Mouse (Mus musculus): Measurements from ENCODE around the gene Zfp523. TPM values are rescaled to one million over a fixed set of nuclear protein-coding genes. Genes with fewer than 3 reads are reported as not detected.
"Not testable (repeated sequence)": the region's sequence is repeated elsewhere in the genome, so short reads cannot be mapped to it uniquely, and the experiment has no call there.

The Zfp523 gene
- polyA plus RNA-seq, 1 experiment, result 7.7 TPM

GRCm38 (mm10) chr17:28207092-28207491, 30.2 kb downstream of the Zfp523 start:
- peak overlapping the region; percentile 81 for H3K27ac ChIP-seq (ENCODE audit: insufficient read depth, low read depth, low read length)
- no peak overlapping the region for H3K4me3 ChIP-seq (ENCODE audit: insufficient read depth, low read length)
- H3K4me1 ChIP-seq (ENCODE audit: control insufficient read depth, insufficient read depth, low read length), result peaks cover 25% of the 10 kb centered on the region
- TF ChIP-seq POLR2A (IDR thresholded peaks at IDR 0.05; ENCODE audit: borderline replicate concordance, low read depth, low read length), result no peak
- TF ChIP-seq CTCF (IDR thresholded peaks at IDR 0.05; ENCODE audit: low read depth, low read length), result no peak

GRCm38 (mm10) chr17:28207591-28208313, 30.8 kb downstream of the Zfp523 start, which contains the start of gene Def6:
TSS of gene Def6 (plus strand) at chr17:28207778.
- H3K27ac ChIP-seq (ENCODE audit: insufficient read depth, low read depth, low read length), result peak within 1 kb of the TSS; percentile 81
- peak within 1 kb of the TSS; percentile 72 for H3K4me3 ChIP-seq (ENCODE audit: insufficient read depth, low read length)
- no peak for TF ChIP-seq POLR2A (IDR thresholded peaks at IDR 0.05; ENCODE audit: borderline replicate concordance, low read depth, low read length)
- no peak for TF ChIP-seq CTCF (IDR thresholded peaks at IDR 0.05; ENCODE audit: low read depth, low read length)
- peaks cover 25% of the 10 kb centered on the region for H3K4me1 ChIP-seq (ENCODE audit: control insufficient read depth, insufficient read depth, low read length)

- H3K4me3 ChIP-seq (ENCODE audit: insufficient read depth, low read length), result peak overlapping the region; percentile 72
- H3K27ac ChIP-seq (ENCODE audit: insufficient read depth, low read depth, low read length), result peak overlapping the region; percentile 81
- peaks cover 25% of the 10 kb centered on the region for H3K4me1 ChIP-seq (ENCODE audit: control insufficient read depth, insufficient read depth, low read length)
- no peak for TF ChIP-seq CTCF (IDR thresholded peaks at IDR 0.05; ENCODE audit: low read depth, low read length)
- no peak for TF ChIP-seq POLR2A (IDR thresholded peaks at IDR 0.05; ENCODE audit: borderline replicate concordance, low read depth, low read length)
Measured at GRCm38 (mm10) chr17:28208314-28208612, 31.3 kb downstream of the Zfp523 start.

GRCm38 (mm10) chr17:28209457-28210110, 32.7 kb downstream of the Zfp523 start:
- Histone ChIP-seq H3K4me1 (ENCODE audit: control insufficient read depth, insufficient read depth, low read length) (peaks cover 25% of the 10 kb centered on the region), H3K27ac (ENCODE audit: insufficient read depth, low read depth, low read length) (no peak overlapping the region), H3K4me3 (ENCODE audit: insufficient read depth, low read length) (no peak overlapping the region)
- TF ChIP-seq POLR2A (IDR thresholded peaks at IDR 0.05; ENCODE audit: borderline replicate concordance, low read depth, low read length) (no peak), CTCF (IDR thresholded peaks at IDR 0.05; ENCODE audit: low read depth, low read length) (no peak)

- Histone ChIP-seq H3K27ac (ENCODE audit: insufficient read depth, low read depth, low read length) (no peak overlapping the region), H3K4me3 (ENCODE audit: insufficient read depth, low read length) (no peak overlapping the region), H3K4me1 (ENCODE audit: control insufficient read depth, insufficient read depth, low read length) (peaks cover 15% of the 10 kb centered on the region)
- TF ChIP-seq CTCF (IDR thresholded peaks at IDR 0.05; ENCODE audit: low read depth, low read length) (no peak), POLR2A (IDR thresholded peaks at IDR 0.05; ENCODE audit: borderline replicate concordance, low read depth, low read length) (no peak)
Measured at GRCm38 (mm10) chr17:28211921-28212341, 35.0 kb downstream of the Zfp523 start.

- Histone ChIP-seq H3K4me1 (ENCODE audit: control insufficient read depth, insufficient read depth, low read length) (peaks cover 13% of the 10 kb centered on the region), H3K27ac (ENCODE audit: insufficient read depth, low read depth, low read length) (no peak overlapping the region), H3K4me3 (ENCODE audit: insufficient read depth, low read length) (no peak overlapping the region)
- no peak for TF ChIP-seq CTCF (IDR thresholded peaks at IDR 0.05; ENCODE audit: low read depth, low read length)
- no peak for TF ChIP-seq POLR2A (IDR thresholded peaks at IDR 0.05; ENCODE audit: borderline replicate concordance, low read depth, low read length)
Measured at GRCm38 (mm10) chr17:28212391-28212790, 35.5 kb downstream of the Zfp523 start.

GRCm38 (mm10) chr17:28213236-28213635, 36.3 kb downstream of the Zfp523 start:
- no peak overlapping the region for H3K27ac ChIP-seq (ENCODE audit: insufficient read depth, low read depth, low read length)
- H3K4me1 ChIP-seq (ENCODE audit: control insufficient read depth, insufficient read depth, low read length), result peaks cover 18% of the 10 kb centered on the region
- no peak overlapping the region for H3K4me3 ChIP-seq (ENCODE audit: insufficient read depth, low read length)
- TF ChIP-seq CTCF (IDR thresholded peaks at IDR 0.05; ENCODE audit: low read depth, low read length) (peak; percentile 65), POLR2A (IDR thresholded peaks at IDR 0.05; ENCODE audit: borderline replicate concordance, low read depth, low read length) (no peak)

- TF ChIP-seq CTCF (IDR thresholded peaks at IDR 0.05; ENCODE audit: low read depth, low read length) (no peak), POLR2A (IDR thresholded peaks at IDR 0.05; ENCODE audit: borderline replicate concordance, low read depth, low read length) (no peak)
- Histone ChIP-seq H3K27ac (ENCODE audit: insufficient read depth, low read depth, low read length) (no peak overlapping the region), H3K4me1 (ENCODE audit: control insufficient read depth, insufficient read depth, low read length) (peaks cover 17% of the 10 kb centered on the region), H3K4me3 (ENCODE audit: insufficient read depth, low read length) (no peak overlapping the region)
Measured at GRCm38 (mm10) chr17:28216791-28217190, 39.9 kb downstream of the Zfp523 start.

- TF ChIP-seq POLR2A (IDR thresholded peaks at IDR 0.05; ENCODE audit: borderline replicate concordance, low read depth, low read length), result no peak
- no peak for TF ChIP-seq CTCF (IDR thresholded peaks at IDR 0.05; ENCODE audit: low read depth, low read length)
- H3K4me1 ChIP-seq (ENCODE audit: control insufficient read depth, insufficient read depth, low read length), result peaks cover 17% of the 10 kb centered on the region
- H3K4me3 ChIP-seq (ENCODE audit: insufficient read depth, low read length), result peak overlapping the region; percentile 25; the same call in 1 of the 2 replicates
- peak overlapping the region; percentile 24; the same call in 1 of the 2 replicates for H3K27ac ChIP-seq (ENCODE audit: insufficient read depth, low read depth, low read length)
Measured at GRCm38 (mm10) chr17:28217721-28218649, 41.1 kb downstream of the Zfp523 start.

GRCm38 (mm10) chr17:28222463-28222862, 45.5 kb downstream of the Zfp523 start:
- H3K27ac ChIP-seq (ENCODE audit: insufficient read depth, low read depth, low read length); H3K4me3 ChIP-seq (ENCODE audit: insufficient read depth, low read length): not testable (repeated sequence)
- H3K4me1 ChIP-seq (ENCODE audit: control insufficient read depth, insufficient read depth, low read length), result peaks cover 17% of the 10 kb centered on the region
